ENCODE assay signal across 22 mouse cellular contexts in the genomic region with DNA sequence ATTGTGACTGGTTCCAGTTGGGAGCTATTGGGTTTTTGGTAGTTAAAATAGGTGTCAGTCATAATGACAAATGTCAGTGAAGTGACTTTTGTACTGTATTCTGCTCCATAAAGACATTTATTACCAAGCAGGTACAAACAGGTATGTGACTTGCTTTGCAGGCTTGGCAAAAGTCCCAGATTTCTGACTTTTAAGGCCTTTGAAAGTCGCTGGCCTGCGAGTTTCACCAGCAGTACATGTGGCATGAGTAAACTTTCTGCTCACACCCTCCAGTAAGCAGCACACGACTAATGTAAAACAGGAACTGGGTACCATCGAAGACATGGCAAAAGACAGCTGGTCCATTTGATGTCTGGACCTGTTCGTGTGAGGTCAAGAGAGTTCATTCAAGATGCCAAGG.
DNase-seq lines count a peak whose midpoint lies in the region; ATAC-seq and TF ChIP-seq lines count a peak whose summit lies in the region.
"Had no signal": no experiment of that assay in that cellular context is flagged by ENCODE, and none has a peak within 500 bp of the region (broad histone marks: within the 10 kb centered on the region; RNA-seq: fewer than 3 reads in every experiment).

No protein-coding gene starts in this region.

- peak; percentile 64 for DNase-seq in kidney, adult 2 months
- DNase-seq in lung, postnatal 0 days (ENCODE audit: low spot score): peak; percentile 44
- DNase-seq in lung, postnatal 10 days: no peak
- DNase-seq in stomach, postnatal 0 days (ENCODE audit: low spot score): no peak
- no peak for DNase-seq in adipocyte (ENCODE audit: low spot score)
- DNase-seq: adrenal gland, postnatal 10 days; cerebellum, adult 11 months; cerebellum, postnatal 25 days; embryo, embryonic 11 days; gastrocnemius, adult 2 months; heart, postnatal 10 days; lung, postnatal 14 days; right cerebral cortex, postnatal 14 days; thymus, postnatal 14 days had no signal

- H3K9ac ChIP-seq in kidney, embryonic 15.5 days: no peak overlapping the region
- H3K9ac ChIP-seq in lung, postnatal 0 days (replicated peaks; ENCODE audit: low read depth): no peak overlapping the region
- no peak overlapping the region for H3K9ac ChIP-seq in intestine, postnatal 0 days (ENCODE audit: low read depth, low read length)
- no peak overlapping the region for H3K9ac ChIP-seq in stomach, postnatal 0 days (ENCODE audit: low read length)
- H3K9ac ChIP-seq: hindbrain, embryonic 12.5 days; midbrain, embryonic 15.5 days had no signal

- 43% methylated on average over 5 of the region's 5 CpGs for WGBS in kidney, adult 2 months
- WGBS in kidney, embryonic 15.5 days: 67% methylated on average over 5 of the region's 5 CpGs
- 48% methylated on average over 5 of the region's 5 CpGs for WGBS in lung, postnatal 0 days
- 48% methylated on average over 5 of the region's 5 CpGs for WGBS in intestine, postnatal 0 days
- WGBS in stomach, postnatal 0 days: 54% methylated on average over 5 of the region's 5 CpGs

- no peaks in the 10 kb centered on the region for H3K36me3 ChIP-seq in kidney, adult 2 months (ENCODE audit: control insufficient read depth, insufficient read depth, low read length)
- no peaks in the 10 kb centered on the region for H3K36me3 ChIP-seq in kidney, embryonic 15.5 days
- H3K36me3 ChIP-seq in lung, postnatal 0 days (ENCODE audit: insufficient read depth, low read length): no peaks in the 10 kb centered on the region
- H3K36me3 ChIP-seq in intestine, postnatal 0 days (ENCODE audit: control insufficient read depth, insufficient read depth): no peaks in the 10 kb centered on the region
- H3K36me3 ChIP-seq in stomach, postnatal 0 days (ENCODE audit: control insufficient read depth, insufficient read depth, low read length): no peaks in the 10 kb centered on the region
- H3K36me3 ChIP-seq: hindbrain, embryonic 12.5 days; limb, embryonic 10.5 days; midbrain, embryonic 15.5 days had no signal

- TF ChIP-seq CTCF in kidney, adult 2 months (conservative IDR thresholded peaks at IDR 0.05; ENCODE audit: insufficient read depth, insufficient read length, low read depth, low read length): no peak
- TF ChIP-seq CTCF in lung, postnatal 0 days (IDR thresholded peaks at IDR 0.05): no peak
- no peak for TF ChIP-seq CTCF in intestine, postnatal 0 days (IDR thresholded peaks at IDR 0.05; ENCODE audit: low read depth)
- TF ChIP-seq CTCF in stomach, postnatal 0 days (IDR thresholded peaks at IDR 0.05; ENCODE audit: low read depth): no peak

- H3K27me3 ChIP-seq in kidney, adult 2 months (replicated peaks; ENCODE audit: control insufficient read depth, insufficient read depth, low read length): no peaks in the 10 kb centered on the region
- H3K27me3 ChIP-seq in kidney, embryonic 15.5 days: no peaks in the 10 kb centered on the region
- no peaks in the 10 kb centered on the region for H3K27me3 ChIP-seq in lung, postnatal 0 days (replicated peaks; ENCODE audit: insufficient read depth, low read length)
- H3K27me3 ChIP-seq in intestine, postnatal 0 days (replicated peaks; ENCODE audit: control insufficient read depth, insufficient read depth, low read length): no peaks in the 10 kb centered on the region
- no peaks in the 10 kb centered on the region for H3K27me3 ChIP-seq in stomach, postnatal 0 days (ENCODE audit: control insufficient read depth, insufficient read depth, low read length)
- H3K27me3 ChIP-seq: hindbrain, embryonic 12.5 days; midbrain, embryonic 15.5 days had no signal

- TF ChIP-seq EP300 in lung, postnatal 0 days (IDR thresholded peaks at IDR 0.05): no peak
- peak; percentile 33 for TF ChIP-seq EP300 in stomach, postnatal 0 days (optimal IDR thresholded peaks at IDR 0.05)

- no peak for ATAC-seq in kidney, embryonic 15.5 days (replicated peaks; ENCODE audit: low FRiP score)
- no peak for ATAC-seq in lung, postnatal 0 days
- peak; percentile 65 for ATAC-seq in intestine, postnatal 0 days
- peak; percentile 58 for ATAC-seq in stomach, postnatal 0 days (ENCODE audit: low FRiP score, low TSS enrichment)
- ATAC-seq: midbrain, embryonic 15.5 days had no signal

- peak overlapping the region; percentile 70 for H3K27ac ChIP-seq in kidney, adult 2 months (ENCODE audit: insufficient read depth, low read depth, low read length)
- H3K27ac ChIP-seq in kidney, embryonic 15.5 days: no peak overlapping the region
- H3K27ac ChIP-seq in lung, postnatal 0 days (ENCODE audit: low read length): peak overlapping the region; percentile 15; the same call in 1 of the 2 replicates
- H3K27ac ChIP-seq in intestine, postnatal 0 days (ENCODE audit: low read depth, low read length): no peak overlapping the region
- peak overlapping the region; percentile 78 for H3K27ac ChIP-seq in stomach, postnatal 0 days (replicated peaks)
- H3K27ac ChIP-seq: gastrocnemius, adult 2 months; hindbrain, embryonic 12.5 days; left cerebral cortex, adult 2 months; limb, embryonic 10.5 days; midbrain, embryonic 15.5 days had no signal

- no peak overlapping the region for H3K4me3 ChIP-seq in kidney, adult 2 months (ENCODE audit: insufficient read depth, low read depth, low read length)
- H3K4me3 ChIP-seq in kidney, embryonic 15.5 days (replicated peaks): no peak overlapping the region
- no peak overlapping the region for H3K4me3 ChIP-seq in lung, postnatal 0 days (ENCODE audit: low read depth, low read length)
- no peak overlapping the region for H3K4me3 ChIP-seq in intestine, postnatal 0 days (ENCODE audit: low read depth, low read length)
- no peak overlapping the region for H3K4me3 ChIP-seq in stomach, postnatal 0 days (ENCODE audit: low read depth, low read length)
- H3K4me3 ChIP-seq: gastrocnemius, adult 2 months; hindbrain, embryonic 12.5 days; left cerebral cortex, adult 2 months; limb, embryonic 10.5 days; midbrain, embryonic 15.5 days; myocyte had no signal

- H3K4me1 ChIP-seq in kidney, adult 2 months (ENCODE audit: control insufficient read depth, insufficient read depth, low read length): peaks cover 13% of the 10 kb centered on the region
- peaks cover 9% of the 10 kb centered on the region; the same call in 1 of the 2 replicates for H3K4me1 ChIP-seq in kidney, embryonic 15.5 days
- peaks cover 13% of the 10 kb centered on the region; the same call in 1 of the 2 replicates for H3K4me1 ChIP-seq in lung, postnatal 0 days (ENCODE audit: insufficient read depth, low read depth, low read length)
- H3K4me1 ChIP-seq in intestine, postnatal 0 days (replicated peaks; ENCODE audit: control insufficient read depth, insufficient read depth, low read length): peaks cover 5% of the 10 kb centered on the region; the same call in 1 of the 2 replicates
- no peaks in the 10 kb centered on the region for H3K4me1 ChIP-seq in stomach, postnatal 0 days (replicated peaks; ENCODE audit: control insufficient read depth, insufficient read depth)
- H3K4me1 ChIP-seq: hindbrain, embryonic 12.5 days; limb, embryonic 10.5 days; midbrain, embryonic 15.5 days had no signal

- TF ChIP-seq POLR2A in kidney, adult 2 months (IDR thresholded peaks at IDR 0.05; ENCODE audit: low read depth, low read length): no peak

- no peak overlapping the region for H3K4me2 ChIP-seq in kidney, embryonic 15.5 days
- H3K4me2 ChIP-seq in lung, postnatal 0 days (replicated peaks; ENCODE audit: low read depth, low read length): no peak overlapping the region
- H3K4me2 ChIP-seq in intestine, postnatal 0 days (replicated peaks; ENCODE audit: low read depth): no peak overlapping the region
- no peak overlapping the region for H3K4me2 ChIP-seq in stomach, postnatal 0 days (replicated peaks; ENCODE audit: low read depth)
- H3K4me2 ChIP-seq: heart, embryonic 11.5 days; hindbrain, embryonic 12.5 days; midbrain, embryonic 15.5 days had no signal

- H3K9me3 ChIP-seq in kidney, embryonic 15.5 days (replicated peaks): no peaks in the 10 kb centered on the region
- no peaks in the 10 kb centered on the region for H3K9me3 ChIP-seq in lung, postnatal 0 days (ENCODE audit: low read length)
- no peaks in the 10 kb centered on the region for H3K9me3 ChIP-seq in intestine, postnatal 0 days (ENCODE audit: control insufficient read depth)
- H3K9me3 ChIP-seq in stomach, postnatal 0 days (ENCODE audit: control insufficient read depth, low read length): no peaks in the 10 kb centered on the region
- H3K9me3 ChIP-seq: hindbrain, embryonic 12.5 days; limb, embryonic 10.5 days; midbrain, embryonic 15.5 days had no signal

Comparison
In these comparisons a context has a peak if more than half of its experiments do, and no peak if none do; other contexts are left out.
1. DNase-seq: peak in kidney, adult 2 months (single experiment) and lung, postnatal 0 days (single experiment); none in lung, postnatal 10 days (single experiment), stomach, postnatal 0 days (single experiment) and adipocyte (single experiment).
2. H3K27ac ChIP-seq: peak in kidney, adult 2 months (single experiment), lung, postnatal 0 days (single experiment) and stomach, postnatal 0 days (single experiment); none in kidney, embryonic 15.5 days (single experiment) and intestine, postnatal 0 days (single experiment).
3. ATAC-seq: peak in intestine, postnatal 0 days (single experiment) and stomach, postnatal 0 days (single experiment); none in kidney, embryonic 15.5 days (single experiment) and lung, postnatal 0 days (single experiment).